Mouse (Mus musculus): ENCODE data around the gene Spag7. TPM values are rescaled to one million over a fixed set of nuclear protein-coding genes. Genes with fewer than 3 reads are reported as not detected.

The Spag7 gene
- polyA plus RNA-seq, 1 experiment from 2014 or later, result 107 TPM

DNA sequence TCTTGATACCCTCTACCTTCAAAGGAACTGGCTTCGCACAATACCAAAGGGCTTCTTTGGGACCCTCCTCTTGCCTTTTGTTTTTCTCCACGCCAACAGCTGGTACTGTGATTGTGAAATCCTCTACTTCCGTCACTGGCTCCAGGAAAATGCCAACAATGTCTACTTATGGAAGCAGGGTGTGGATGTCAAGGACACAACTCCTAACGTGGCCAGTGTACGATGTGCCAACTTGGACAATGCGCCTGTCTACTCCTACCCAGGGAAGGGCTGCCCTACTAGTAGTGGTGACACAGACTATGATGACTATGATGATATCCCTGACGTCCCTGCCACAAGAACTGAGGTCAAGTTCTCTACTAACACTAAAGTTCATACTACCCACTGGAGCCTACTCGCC is 29.2 kb downstream of the Spag7 start:
- DNase-seq (ENCODE audit: low spot score) (no peak), ATAC-seq (replicated peaks; ENCODE audit: insufficient number of reproducible peaks, low FRiP score, low TSS enrichment, low read depth) (no peak)
- Histone ChIP-seq H3K36me3 (replicated peaks; ENCODE audit: control insufficient read depth, insufficient read depth, low read depth, low read length) (no peaks in the 10 kb centered on the region; the same call in none of the 2 replicates), H3K27ac (replicated peaks; ENCODE audit: low read depth, low read length) (no peak overlapping the region), H3K4me1 (ENCODE audit: control insufficient read depth, insufficient read depth, low read length) (no peaks in the 10 kb centered on the region), H3K9ac (replicated peaks; ENCODE audit: low read length) (no peak overlapping the region), H3K27me3 (ENCODE audit: control insufficient read depth, insufficient read depth, low read length) (no peaks in the 10 kb centered on the region), H3K4me2 (ENCODE audit: low read depth, low read length) (no peak overlapping the region), H3K4me3 (ENCODE audit: low read depth, low read length) (no peak overlapping the region), H3K9me3 (replicated peaks; ENCODE audit: control insufficient read depth, low read length) (no peaks in the 10 kb centered on the region)
- 87% methylated on average over 8 of the region's 8 CpGs for WGBS

DNA sequence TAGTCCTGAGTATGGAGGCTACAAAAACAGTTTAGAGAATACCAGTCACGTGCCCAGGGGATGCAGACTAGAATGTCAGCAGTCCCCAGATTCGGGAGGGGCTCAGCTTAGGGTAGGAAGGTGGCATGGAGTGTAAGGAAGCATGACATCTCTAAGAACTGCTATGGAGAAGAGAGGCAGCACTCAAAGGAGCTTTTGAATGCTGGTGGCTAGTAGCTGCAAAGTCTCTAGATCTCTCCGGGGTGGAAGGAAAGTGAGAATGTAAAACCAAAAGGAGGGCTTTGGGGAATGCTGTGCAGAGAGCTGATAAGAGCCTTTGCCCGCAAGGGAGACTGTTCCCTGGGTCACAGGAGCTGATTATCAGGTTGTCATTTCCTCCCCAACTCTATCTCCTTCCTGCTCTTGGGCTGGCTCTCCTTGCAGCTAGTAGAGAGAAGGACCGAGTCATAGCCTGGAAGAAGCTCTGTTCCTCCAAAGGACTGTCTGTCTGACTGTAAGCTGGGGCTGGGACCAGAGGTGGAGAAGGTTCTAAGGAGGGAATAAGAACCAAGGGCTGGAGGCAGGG is 30.4 kb downstream of the Spag7 start, which contains the start of gene Gp1ba:
Gene Gp1ba (plus strand): TSS at position 409 of the 565 bp plus-strand sequence.
- WGBS, result 55% methylated on average over 5 of the region's 5 CpGs
- Histone ChIP-seq H3K9ac (replicated peaks; ENCODE audit: low read length) (no peak within 1 kb of the TSS), H3K4me3 (ENCODE audit: low read depth, low read length) (no peak within 1 kb of the TSS), H3K4me2 (ENCODE audit: low read depth, low read length) (no peak within 1 kb of the TSS), H3K4me1 (ENCODE audit: control insufficient read depth, insufficient read depth, low read length) (no peaks in the 10 kb centered on the region), H3K27ac (replicated peaks; ENCODE audit: low read depth, low read length) (no peak within 1 kb of the TSS), H3K27me3 (ENCODE audit: control insufficient read depth, insufficient read depth, low read length) (no peaks in the 10 kb centered on the region), H3K9me3 (replicated peaks; ENCODE audit: control insufficient read depth, low read length) (no peaks in the 10 kb centered on the region), H3K36me3 (replicated peaks; ENCODE audit: control insufficient read depth, insufficient read depth, low read depth, low read length) (no peaks in the 10 kb centered on the region)
- ATAC-seq (replicated peaks; ENCODE audit: insufficient number of reproducible peaks, low FRiP score, low TSS enrichment, low read depth) (no peak), DNase-seq (ENCODE audit: low spot score) (no peak)

DNA sequence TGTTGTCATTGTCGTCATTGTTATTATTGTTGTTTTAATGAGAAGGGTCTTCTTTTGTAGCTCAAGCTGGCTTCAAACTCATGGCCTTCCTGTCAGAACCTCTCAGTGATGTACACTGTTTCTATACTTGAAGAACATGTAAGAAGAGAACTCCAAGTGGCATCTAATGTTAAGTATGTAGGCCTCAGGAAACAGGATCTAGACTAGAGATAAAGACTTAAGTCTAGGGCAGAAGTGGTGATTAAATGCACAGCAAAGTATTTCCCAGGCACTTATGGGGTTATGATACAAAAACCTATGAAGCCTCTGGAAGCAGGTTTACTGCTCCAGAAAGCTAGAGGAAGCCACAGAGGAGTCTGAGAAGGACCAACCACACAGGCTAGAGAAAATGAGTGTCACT is 30.9 kb downstream of the Spag7 start:
- H3K4me3 ChIP-seq (ENCODE audit: low read depth, low read length), result no peak overlapping the region
- WGBS, result 88% methylated on average over 1 of the region's 1 CpGs
- H3K4me1 ChIP-seq (ENCODE audit: control insufficient read depth, insufficient read depth, low read length), result no peaks in the 10 kb centered on the region
- no peaks in the 10 kb centered on the region for H3K27me3 ChIP-seq (ENCODE audit: control insufficient read depth, insufficient read depth, low read length)
- DNase-seq (ENCODE audit: low spot score) (no peak), ATAC-seq (replicated peaks; ENCODE audit: insufficient number of reproducible peaks, low FRiP score, low TSS enrichment, low read depth) (no peak)
- no peak overlapping the region for H3K4me2 ChIP-seq (ENCODE audit: low read depth, low read length)
- no peaks in the 10 kb centered on the region for H3K9me3 ChIP-seq (replicated peaks; ENCODE audit: control insufficient read depth, low read length)
- H3K27ac ChIP-seq (replicated peaks; ENCODE audit: low read depth, low read length), result no peak overlapping the region
- no peaks in the 10 kb centered on the region for H3K36me3 ChIP-seq (replicated peaks; ENCODE audit: control insufficient read depth, insufficient read depth, low read depth, low read length)
- H3K9ac ChIP-seq (replicated peaks; ENCODE audit: low read length), result no peak overlapping the region

DNA sequence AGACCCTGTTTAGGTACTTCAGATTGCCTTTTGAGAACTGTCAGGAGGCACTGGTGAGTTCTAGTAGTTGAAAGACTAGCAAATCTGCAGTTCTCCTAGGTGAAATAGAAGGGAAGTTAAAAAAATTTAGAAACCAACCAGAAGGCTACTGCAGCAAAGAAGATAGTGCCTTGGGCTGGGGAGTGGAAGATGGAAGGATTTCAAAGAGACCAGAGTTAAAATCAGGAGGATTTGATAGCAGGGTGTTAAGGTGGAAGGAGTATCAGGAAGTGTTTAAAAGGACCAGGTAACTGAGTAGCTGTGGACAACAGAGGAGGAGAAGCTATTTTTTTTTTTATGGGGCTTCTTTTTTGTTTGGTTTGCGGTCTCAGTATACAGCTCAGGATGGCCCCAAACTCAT is 31.5 kb downstream of the Spag7 start:
- no peak overlapping the region for H3K4me3 ChIP-seq (ENCODE audit: low read depth, low read length)
- H3K27ac ChIP-seq (replicated peaks; ENCODE audit: low read depth, low read length), result no peak overlapping the region
- no peaks in the 10 kb centered on the region for H3K36me3 ChIP-seq (replicated peaks; ENCODE audit: control insufficient read depth, insufficient read depth, low read depth, low read length)
- no peaks in the 10 kb centered on the region for H3K9me3 ChIP-seq (replicated peaks; ENCODE audit: control insufficient read depth, low read length)
- no peaks in the 10 kb centered on the region for H3K4me1 ChIP-seq (ENCODE audit: control insufficient read depth, insufficient read depth, low read length)
- H3K27me3 ChIP-seq (ENCODE audit: control insufficient read depth, insufficient read depth, low read length), result no peaks in the 10 kb centered on the region
- 100% methylated on average over 1 of the region's 1 CpGs for WGBS
- no peak for ATAC-seq (replicated peaks; ENCODE audit: insufficient number of reproducible peaks, low FRiP score, low TSS enrichment, low read depth)
- H3K9ac ChIP-seq (replicated peaks; ENCODE audit: low read length), result no peak overlapping the region
- no peak for DNase-seq (ENCODE audit: low spot score)
- H3K4me2 ChIP-seq (ENCODE audit: low read depth, low read length), result no peak overlapping the region

DNA sequence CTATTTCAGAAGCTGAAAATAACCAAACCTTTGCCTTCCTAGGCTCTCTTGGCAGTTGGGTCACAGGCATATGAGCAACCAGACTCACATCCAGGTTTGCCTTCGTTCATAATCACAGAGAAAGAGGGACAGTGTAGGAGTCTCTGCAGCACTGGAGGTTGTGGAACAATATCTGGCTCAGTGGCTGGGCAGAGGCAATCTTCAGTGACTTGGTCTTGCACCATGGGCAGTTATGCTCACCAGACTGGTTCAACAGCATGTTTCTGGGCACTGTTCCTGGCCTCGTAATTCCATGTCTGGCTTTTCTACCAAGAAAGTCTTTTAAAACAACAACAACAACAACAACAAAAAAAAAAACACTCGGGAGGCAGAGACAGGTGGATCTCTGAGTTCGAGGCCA is 33.6 kb downstream of the Spag7 start:
- Histone ChIP-seq H3K4me2 (ENCODE audit: low read depth, low read length) (no peak overlapping the region), H3K27ac (replicated peaks; ENCODE audit: low read depth, low read length) (no peak overlapping the region), H3K9me3 (replicated peaks; ENCODE audit: control insufficient read depth, low read length) (no peaks in the 10 kb centered on the region), H3K27me3 (ENCODE audit: control insufficient read depth, insufficient read depth, low read length) (no peaks in the 10 kb centered on the region), H3K36me3 (replicated peaks; ENCODE audit: control insufficient read depth, insufficient read depth, low read depth, low read length) (no peaks in the 10 kb centered on the region), H3K4me3 (ENCODE audit: low read depth, low read length) (no peak overlapping the region), H3K4me1 (ENCODE audit: control insufficient read depth, insufficient read depth, low read length) (no peaks in the 10 kb centered on the region), H3K9ac (replicated peaks; ENCODE audit: low read length) (no peak overlapping the region)
- no peak for DNase-seq (ENCODE audit: low spot score)
- no peak for ATAC-seq (replicated peaks; ENCODE audit: insufficient number of reproducible peaks, low FRiP score, low TSS enrichment, low read depth)
- WGBS, result 81% methylated on average over 4 of the region's 4 CpGs

DNA sequence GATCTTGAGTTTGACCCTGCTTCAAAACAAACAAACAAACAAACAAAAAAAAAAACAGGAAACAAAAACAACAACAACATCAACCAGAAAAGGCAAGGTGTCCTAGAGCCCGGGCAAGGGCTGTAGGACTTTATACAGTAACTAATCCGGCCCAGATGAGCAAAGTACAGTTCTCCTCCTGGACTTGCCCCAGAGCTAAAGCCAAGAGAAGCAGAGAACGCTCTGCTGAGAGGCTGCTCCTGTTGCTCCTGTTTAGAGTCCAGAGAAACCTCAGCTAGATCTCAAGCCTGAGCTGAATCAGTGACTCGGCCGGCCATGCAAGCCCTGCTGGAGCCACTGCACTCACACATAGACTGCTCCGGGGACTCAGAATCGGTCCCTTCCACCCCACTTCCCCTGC is 39.1 kb downstream of the Spag7 start:
- H3K9ac ChIP-seq (replicated peaks; ENCODE audit: low read length), result no peak overlapping the region
- H3K36me3 ChIP-seq (replicated peaks; ENCODE audit: control insufficient read depth, insufficient read depth, low read depth, low read length), result no peaks in the 10 kb centered on the region
- no peaks in the 10 kb centered on the region for H3K27me3 ChIP-seq (ENCODE audit: control insufficient read depth, insufficient read depth, low read length)
- H3K4me3 ChIP-seq (ENCODE audit: low read depth, low read length), result no peak overlapping the region
- H3K4me1 ChIP-seq (ENCODE audit: control insufficient read depth, insufficient read depth, low read length), result no peaks in the 10 kb centered on the region
- H3K27ac ChIP-seq (replicated peaks; ENCODE audit: low read depth, low read length), result no peak overlapping the region
- ATAC-seq (replicated peaks; ENCODE audit: insufficient number of reproducible peaks, low FRiP score, low TSS enrichment, low read depth) (no peak), DNase-seq (ENCODE audit: low spot score) (no peak)
- WGBS, result 63% methylated on average over 7 of the region's 7 CpGs
- no peak overlapping the region for H3K4me2 ChIP-seq (ENCODE audit: low read depth, low read length)
- no peaks in the 10 kb centered on the region for H3K9me3 ChIP-seq (replicated peaks; ENCODE audit: control insufficient read depth, low read length)

DNA sequence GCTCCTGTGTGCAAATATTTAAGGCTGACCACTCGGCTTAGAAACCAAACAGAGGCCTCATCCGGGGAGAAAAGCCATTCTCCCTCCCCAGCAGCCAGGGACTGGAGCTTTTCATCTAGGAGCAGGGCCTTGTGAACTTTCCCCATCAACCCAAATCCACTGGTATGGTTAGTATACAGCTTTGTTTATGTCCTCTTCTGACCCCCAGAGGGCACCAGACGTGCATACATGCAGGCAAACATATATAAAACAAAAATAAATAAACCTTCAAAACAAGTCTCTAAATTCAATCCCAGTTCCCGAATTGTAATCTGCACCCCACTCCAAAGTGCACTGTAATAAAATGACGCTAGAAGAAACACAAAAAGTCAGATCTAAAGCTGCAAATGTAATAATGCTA is 39.7 kb downstream of the Spag7 start:
- no peak overlapping the region for H3K27ac ChIP-seq (replicated peaks; ENCODE audit: low read depth, low read length)
- DNase-seq (ENCODE audit: low spot score) (no peak), ATAC-seq (replicated peaks; ENCODE audit: insufficient number of reproducible peaks, low FRiP score, low TSS enrichment, low read depth) (no peak)
- H3K9ac ChIP-seq (replicated peaks; ENCODE audit: low read length), result no peak overlapping the region
- no peak overlapping the region for H3K4me2 ChIP-seq (ENCODE audit: low read depth, low read length)
- no peaks in the 10 kb centered on the region for H3K27me3 ChIP-seq (ENCODE audit: control insufficient read depth, insufficient read depth, low read length)
- H3K4me3 ChIP-seq (ENCODE audit: low read depth, low read length), result no peak overlapping the region
- no peaks in the 10 kb centered on the region for H3K36me3 ChIP-seq (replicated peaks; ENCODE audit: control insufficient read depth, insufficient read depth, low read depth, low read length)
- H3K9me3 ChIP-seq (replicated peaks; ENCODE audit: control insufficient read depth, low read length), result no peaks in the 10 kb centered on the region
- no peaks in the 10 kb centered on the region for H3K4me1 ChIP-seq (ENCODE audit: control insufficient read depth, insufficient read depth, low read length)
- WGBS, result 58% methylated on average over 5 of the region's 5 CpGs

DNA sequence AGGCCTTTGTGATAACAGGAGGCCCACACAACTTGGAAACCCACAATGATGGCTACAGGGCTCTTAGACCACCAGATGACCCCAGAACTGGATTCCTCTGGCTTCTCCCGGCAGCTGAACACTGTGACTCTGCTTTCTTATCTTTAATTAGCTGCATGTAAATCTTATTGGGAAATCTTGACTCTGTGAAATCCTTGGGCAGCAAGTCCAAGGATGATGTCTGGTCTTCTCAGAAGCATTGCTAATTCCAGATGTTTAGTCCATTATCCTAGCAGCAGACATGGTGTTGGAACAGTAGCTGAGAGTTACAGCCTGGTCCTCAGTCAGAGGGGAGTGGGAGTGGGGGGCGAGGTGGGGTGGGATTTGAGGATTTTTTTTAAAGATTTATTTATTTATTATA is 40.8 kb downstream of the Spag7 start:
- Histone ChIP-seq H3K4me3 (ENCODE audit: low read depth, low read length) (no peak overlapping the region), H3K27ac (replicated peaks; ENCODE audit: low read depth, low read length) (no peak overlapping the region), H3K9me3 (replicated peaks; ENCODE audit: control insufficient read depth, low read length) (no peaks in the 10 kb centered on the region), H3K36me3 (replicated peaks; ENCODE audit: control insufficient read depth, insufficient read depth, low read depth, low read length) (no peaks in the 10 kb centered on the region), H3K9ac (replicated peaks; ENCODE audit: low read length) (no peak overlapping the region), H3K4me2 (ENCODE audit: low read depth, low read length) (no peak overlapping the region), H3K27me3 (ENCODE audit: control insufficient read depth, insufficient read depth, low read length) (no peaks in the 10 kb centered on the region), H3K4me1 (ENCODE audit: control insufficient read depth, insufficient read depth, low read length) (no peaks in the 10 kb centered on the region)
- DNase-seq (ENCODE audit: low spot score) (no peak), ATAC-seq (replicated peaks; ENCODE audit: insufficient number of reproducible peaks, low FRiP score, low TSS enrichment, low read depth) (no peak)
- WGBS, result 77% methylated on average over 2 of the region's 2 CpGs
